Mouse (Mus musculus): ENCODE results near the gene Inf2. TPM values are rescaled to one million over a fixed set of nuclear protein-coding genes. Genes with fewer than 3 reads are reported as not detected.

Gene Inf2
- polyA plus RNA-seq, 1 experiment from 2014 or later: 2.5 TPM

GRCm38 (mm10) chr12:112576341-112576740, 12.2 kb upstream of the Inf2 start:
- TF ChIP-seq CTCF (IDR thresholded peaks at IDR 0.05; ENCODE audit: low read depth): no peak
- WGBS: 3% methylated on average over 6 of the region's 6 CpGs

GRCm38 (mm10) chr12:112576749-112577148, 11.8 kb upstream of the Inf2 start:
- H3K27me3 ChIP-seq (ENCODE audit: insufficient read depth, low read length): no peaks in the 10 kb centered on the region
- H3K9me3 ChIP-seq (replicated peaks; ENCODE audit: low read length): no peaks in the 10 kb centered on the region
- DNase-seq (ENCODE audit: low spot score) (peak; percentile 93), ATAC-seq (replicated peaks; ENCODE audit: low FRiP score, low read depth) (peak; percentile 80)
- no peak overlapping the region for H3K9ac ChIP-seq (ENCODE audit: low read depth, low read length)
- H3K36me3 ChIP-seq (ENCODE audit: insufficient read depth, low read length): no peaks in the 10 kb centered on the region
- H3K27ac ChIP-seq: peak overlapping the region; percentile 92
- H3K4me3 ChIP-seq (replicated peaks; ENCODE audit: low read depth, low read length): no peak overlapping the region
- TF ChIP-seq CTCF (IDR thresholded peaks at IDR 0.05; ENCODE audit: low read depth): no peak
- H3K4me1 ChIP-seq (replicated peaks; ENCODE audit: insufficient read depth, low read length): peaks cover 22% of the 10 kb centered on the region
- H3K4me2 ChIP-seq (ENCODE audit: low read length): peak overlapping the region; percentile 16; the same call in 1 of the 2 replicates
- WGBS: 6% methylated on average over 3 of the region's 3 CpGs

More at GRCm38 (mm10) chr12:112576341-112576740, 12.2 kb upstream of the Inf2 start:
- peak overlapping the region; percentile 16; the same call in 1 of the 2 replicates for H3K4me2 ChIP-seq (ENCODE audit: low read length)
- H3K9ac ChIP-seq (ENCODE audit: low read depth, low read length): 0 out of 2 replicates have a peak overlapping the region, but pooled peaks have one; percentile 27
- no peaks in the 10 kb centered on the region for H3K36me3 ChIP-seq (ENCODE audit: insufficient read depth, low read length)
- H3K9me3 ChIP-seq (replicated peaks; ENCODE audit: low read length): no peaks in the 10 kb centered on the region
- H3K27me3 ChIP-seq (ENCODE audit: insufficient read depth, low read length): no peaks in the 10 kb centered on the region
- H3K27ac ChIP-seq: peak overlapping the region; percentile 92
- H3K4me3 ChIP-seq (replicated peaks; ENCODE audit: low read depth, low read length): no peak overlapping the region
- peaks cover 22% of the 10 kb centered on the region for H3K4me1 ChIP-seq (replicated peaks; ENCODE audit: insufficient read depth, low read length)
- ATAC-seq (replicated peaks; ENCODE audit: low FRiP score, low read depth) (peak; percentile 27; the same call in 1 of the 2 replicates), DNase-seq (ENCODE audit: low spot score) (peak; percentile 91)

- Histone ChIP-seq H3K4me3 (replicated peaks; ENCODE audit: low read depth, low read length) (no peak overlapping the region), H3K9me3 (replicated peaks; ENCODE audit: low read length) (no peaks in the 10 kb centered on the region), H3K27ac (peak overlapping the region; percentile 47), H3K4me2 (ENCODE audit: low read length) (no peak overlapping the region), H3K4me1 (replicated peaks; ENCODE audit: insufficient read depth, low read length) (peaks cover 22% of the 10 kb centered on the region), H3K27me3 (ENCODE audit: insufficient read depth, low read length) (no peaks in the 10 kb centered on the region), H3K9ac (ENCODE audit: low read depth, low read length) (no peak overlapping the region), H3K36me3 (ENCODE audit: insufficient read depth, low read length) (no peaks in the 10 kb centered on the region)
- 67% methylated on average over 6 of the region's 6 CpGs for WGBS
- no peak for TF ChIP-seq CTCF (IDR thresholded peaks at IDR 0.05; ENCODE audit: low read depth)
- ATAC-seq (replicated peaks; ENCODE audit: low FRiP score, low read depth) (0 out of 2 replicates have a peak, but pooled peaks have one; percentile 23), DNase-seq (ENCODE audit: low spot score) (no peak)
Observed at GRCm38 (mm10) chr12:112578296-112579090, 10.1 kb upstream of the Inf2 start.

GRCm38 (mm10) chr12:112579430-112579829, 9.2 kb upstream of the Inf2 start:
- Histone ChIP-seq H3K9ac (ENCODE audit: low read depth, low read length) (no peak overlapping the region), H3K4me2 (ENCODE audit: low read length) (no peak overlapping the region), H3K9me3 (replicated peaks; ENCODE audit: low read length) (no peaks in the 10 kb centered on the region), H3K4me3 (replicated peaks; ENCODE audit: low read depth, low read length) (no peak overlapping the region), H3K27me3 (ENCODE audit: insufficient read depth, low read length) (no peaks in the 10 kb centered on the region), H3K36me3 (ENCODE audit: insufficient read depth, low read length) (no peaks in the 10 kb centered on the region), H3K27ac (peak overlapping the region; percentile 47), H3K4me1 (replicated peaks; ENCODE audit: insufficient read depth, low read length) (peaks cover 22% of the 10 kb centered on the region)
- WGBS: 37% methylated on average over 5 of the region's 5 CpGs
- TF ChIP-seq CTCF (IDR thresholded peaks at IDR 0.05; ENCODE audit: low read depth): no peak
- ATAC-seq (replicated peaks; ENCODE audit: low FRiP score, low read depth): no peak
- no peak for DNase-seq (ENCODE audit: low spot score)

- no peaks in the 10 kb centered on the region for H3K36me3 ChIP-seq (ENCODE audit: insufficient read depth, low read length)
- H3K4me3 ChIP-seq (replicated peaks; ENCODE audit: low read depth, low read length): no peak overlapping the region
- DNase-seq (ENCODE audit: low spot score) (no peak), ATAC-seq (replicated peaks; ENCODE audit: low FRiP score, low read depth) (no peak)
- H3K4me2 ChIP-seq (ENCODE audit: low read length): no peak overlapping the region
- 85% methylated on average over 8 of the region's 8 CpGs for WGBS
- H3K27ac ChIP-seq: no peak overlapping the region
- no peak for TF ChIP-seq CTCF (IDR thresholded peaks at IDR 0.05; ENCODE audit: low read depth)
- H3K4me1 ChIP-seq (replicated peaks; ENCODE audit: insufficient read depth, low read length): peaks cover 22% of the 10 kb centered on the region
- H3K9me3 ChIP-seq (replicated peaks; ENCODE audit: low read length): no peaks in the 10 kb centered on the region
- H3K27me3 ChIP-seq (ENCODE audit: insufficient read depth, low read length): no peaks in the 10 kb centered on the region
- H3K9ac ChIP-seq (ENCODE audit: low read depth, low read length): no peak overlapping the region
Observed at GRCm38 (mm10) chr12:112579926-112580325, 8.7 kb upstream of the Inf2 start.

GRCm38 (mm10) chr12:112581113-112581512, 7.5 kb upstream of the Inf2 start:
- Histone ChIP-seq H3K36me3 (ENCODE audit: insufficient read depth, low read length) (no peaks in the 10 kb centered on the region), H3K4me1 (replicated peaks; ENCODE audit: insufficient read depth, low read length) (peaks cover 17% of the 10 kb centered on the region), H3K4me3 (replicated peaks; ENCODE audit: low read depth, low read length) (no peak overlapping the region), H3K4me2 (ENCODE audit: low read length) (no peak overlapping the region), H3K27ac (no peak overlapping the region), H3K9me3 (replicated peaks; ENCODE audit: low read length) (no peaks in the 10 kb centered on the region), H3K9ac (ENCODE audit: low read depth, low read length) (no peak overlapping the region), H3K27me3 (ENCODE audit: insufficient read depth, low read length) (no peaks in the 10 kb centered on the region)
- DNase-seq (ENCODE audit: low spot score): no peak
- no peak for TF ChIP-seq CTCF (IDR thresholded peaks at IDR 0.05; ENCODE audit: low read depth)
- 83% methylated on average over 3 of the region's 3 CpGs for WGBS
- ATAC-seq (replicated peaks; ENCODE audit: low FRiP score, low read depth): no peak

Data from kidney, postnatal 0 days (tissue).